Mouse (Mus musculus): Measurements from ENCODE around the gene Rbmy.
"Not testable (repeated sequence)": the region's sequence is repeated elsewhere in the genome, so short reads cannot be mapped to it uniquely, and the experiment has no call there.

Gene Rbmy

GRCm38 (mm10) chrY:2830380-2830779 is at the start of gene Rbmy, which contains the start of gene Gm10256:
Rbmy (plus strand) TSS chrY:2830680.
Gm10256 (plus strand) TSS chrY:2830699.
- CTCF ChIA-PET = not testable (repeated sequence)

GRCm38 (mm10) chrY:2796105-2796504 is 34.4 kb upstream of the Rbmy start, which contains the start of gene Gm4064:
Gm4064 (minus strand) TSS chrY:2796205.
- CTCF ChIA-PET = not testable (repeated sequence)

Data from spleen, embryonic (tissue).